Mouse (Mus musculus) CD4-positive, CD25-positive, alpha-beta regulatory T cell, adult 4 months (primary cell): ENCODE measurements around the gene Cd2. TPM values are rescaled to one million over a fixed set of nuclear protein-coding genes. Genes with fewer than 3 reads are reported as not detected.

Experiments used
- ATAC-seq: one replicate; pipeline ENCODE4 v1.8.0; 2017
- polyA plus RNA-seq, 2 experiments: library from polyadenylated mRNA; unstranded; fragments of 100-300 nt; shearing (Covaris generic); gene quantifications; one replicate each; pipeline ENCODE4 v1.2.1; 2017

Gene Cd2
- polyA plus RNA-seq, 2 experiments from 2014 or later, result 1,558 to 1,756 TPM

DNA sequence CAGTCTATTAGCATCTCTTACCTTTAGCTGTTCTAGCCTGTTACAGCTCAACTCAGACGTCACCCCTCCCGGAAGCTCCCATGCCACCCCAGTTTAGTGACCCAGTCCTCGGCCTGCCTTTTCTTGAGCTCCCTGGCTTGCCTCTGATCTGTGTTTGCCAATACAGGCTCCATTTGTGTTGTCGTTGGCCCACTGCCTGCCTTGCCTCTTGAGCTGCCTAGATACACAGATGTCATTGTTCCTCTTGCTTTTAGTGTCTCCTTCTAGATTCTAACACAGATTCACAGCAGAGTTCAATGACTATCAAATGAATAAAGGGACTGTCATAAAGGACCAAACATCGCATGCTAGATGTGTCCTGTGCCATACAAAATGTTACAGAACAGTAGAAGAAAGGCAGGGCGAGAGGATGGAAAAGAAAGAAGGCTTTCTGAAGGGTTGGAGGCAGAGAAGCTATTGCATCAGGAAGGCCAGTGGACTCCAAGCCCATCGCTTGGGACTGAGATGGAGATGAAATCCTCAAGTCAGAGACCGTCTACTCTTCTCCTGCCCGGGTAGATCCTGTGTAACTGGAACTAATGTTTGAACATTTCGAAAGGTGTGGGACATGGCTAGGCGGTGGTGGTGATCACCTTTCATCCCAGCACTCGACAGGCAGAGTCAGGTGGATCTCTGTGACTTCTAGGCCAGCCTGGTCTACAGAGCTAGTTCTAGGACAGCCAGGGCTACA lies 13.5 kb downstream of the Cd2 start:
- peak; percentile 15 for ATAC-seq

DNA sequence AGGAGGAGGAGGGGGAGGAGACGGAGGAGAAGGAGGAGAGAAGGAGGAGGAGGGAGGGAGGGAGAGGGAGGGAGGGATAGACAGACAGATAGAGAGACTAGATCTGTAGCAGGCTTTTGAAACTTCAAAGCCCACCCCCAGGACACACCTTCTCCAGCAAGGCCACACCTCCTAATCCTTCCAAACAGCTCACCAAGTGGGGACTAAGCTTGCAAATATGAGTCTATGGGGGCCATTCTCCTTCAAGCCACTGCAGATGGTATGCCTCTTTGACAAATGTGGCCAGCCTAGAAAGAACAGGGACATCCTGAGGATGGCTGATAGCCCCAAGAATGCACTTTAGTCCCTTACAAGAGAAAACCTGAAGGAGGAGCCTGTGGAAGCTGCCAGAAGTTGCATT lies 15.6 kb downstream of the Cd2 start:
- no peak for ATAC-seq

DNA sequence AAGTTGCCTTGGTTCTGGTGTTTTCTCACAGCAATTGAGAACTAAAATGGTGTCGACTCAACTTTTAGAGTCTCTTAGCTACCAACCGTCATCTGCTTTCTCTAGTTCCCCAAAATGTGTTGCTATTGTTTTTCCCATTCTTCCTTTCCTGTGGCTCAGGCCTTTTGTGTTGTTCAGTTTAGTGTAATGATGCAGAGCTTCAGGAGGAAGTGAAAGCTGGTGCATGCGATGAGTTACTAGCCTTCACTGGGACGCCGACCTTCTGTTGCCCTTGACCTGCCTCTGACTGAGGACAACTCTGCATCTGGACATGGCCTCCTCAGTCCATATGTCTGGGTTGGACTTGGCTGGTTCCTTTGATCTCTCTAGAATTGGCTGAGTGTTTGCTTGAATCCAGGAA lies 16.9 kb downstream of the Cd2 start:
- ATAC-seq, result no peak

DNA sequence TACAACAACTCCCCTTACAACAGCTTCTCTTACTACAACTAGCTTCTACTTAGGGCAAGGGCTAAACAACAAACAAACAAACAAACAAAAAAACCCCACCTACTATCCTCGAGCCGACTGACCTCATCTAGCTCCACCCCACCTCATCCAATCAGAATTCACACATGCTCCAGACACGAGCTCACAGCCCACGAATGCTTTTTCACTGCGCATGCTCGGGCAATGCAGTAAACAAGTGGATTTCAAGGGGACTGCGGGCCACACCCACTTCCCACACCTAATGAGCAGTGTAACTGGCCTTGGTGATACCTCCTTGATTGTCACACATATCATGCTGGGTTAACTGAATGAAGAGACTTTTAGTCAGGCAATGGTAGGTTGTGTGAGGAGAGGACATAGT lies 19.4 kb downstream of the Cd2 start:
- no peak for ATAC-seq

DNA sequence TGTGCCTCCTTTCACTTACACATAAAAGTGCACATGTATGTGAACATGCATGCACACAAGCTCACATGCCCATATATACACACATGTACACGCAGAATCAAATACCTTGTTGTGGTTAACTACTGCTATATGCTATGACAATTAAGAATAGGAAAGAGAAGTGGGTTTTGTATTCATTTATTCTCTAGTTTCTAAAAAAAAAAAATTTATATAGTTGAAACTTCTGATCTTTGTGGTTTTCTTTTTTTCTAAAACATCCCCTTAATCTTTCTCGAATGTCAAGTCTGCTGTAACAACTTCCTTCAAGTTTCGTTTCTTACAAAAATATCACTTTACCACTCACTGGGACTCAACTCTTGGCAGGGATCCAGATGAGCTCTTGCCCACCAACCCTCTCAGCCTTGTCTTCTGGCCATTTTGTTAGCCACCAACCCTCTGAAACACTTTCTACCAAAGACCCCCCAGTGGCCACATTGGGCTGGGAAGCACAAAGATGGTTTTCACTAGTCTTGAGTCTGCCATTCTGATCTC lies 22.1 kb downstream of the Cd2 start:
- ATAC-seq, result peak; percentile 70

DNA sequence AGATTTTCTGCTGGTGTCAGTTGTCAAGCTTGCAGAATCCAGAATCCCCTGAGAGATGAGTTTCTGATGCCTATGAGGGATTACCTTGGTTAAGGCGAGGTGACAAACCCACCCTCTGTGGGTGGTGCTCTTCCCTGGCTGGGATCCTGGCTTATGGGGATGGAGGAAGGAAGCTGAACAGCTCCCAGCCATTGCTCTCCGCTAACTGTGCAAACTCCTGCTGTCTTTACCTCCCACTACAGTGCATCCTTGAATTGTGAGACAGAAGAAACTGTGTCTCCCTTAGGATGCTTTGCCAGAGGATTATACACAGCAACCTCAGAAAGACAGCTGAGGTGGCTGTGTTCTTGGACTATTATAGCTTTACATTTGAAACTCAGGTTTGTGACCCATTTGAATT lies 28.8 kb downstream of the Cd2 start:
- ATAC-seq, result no peak

DNA sequence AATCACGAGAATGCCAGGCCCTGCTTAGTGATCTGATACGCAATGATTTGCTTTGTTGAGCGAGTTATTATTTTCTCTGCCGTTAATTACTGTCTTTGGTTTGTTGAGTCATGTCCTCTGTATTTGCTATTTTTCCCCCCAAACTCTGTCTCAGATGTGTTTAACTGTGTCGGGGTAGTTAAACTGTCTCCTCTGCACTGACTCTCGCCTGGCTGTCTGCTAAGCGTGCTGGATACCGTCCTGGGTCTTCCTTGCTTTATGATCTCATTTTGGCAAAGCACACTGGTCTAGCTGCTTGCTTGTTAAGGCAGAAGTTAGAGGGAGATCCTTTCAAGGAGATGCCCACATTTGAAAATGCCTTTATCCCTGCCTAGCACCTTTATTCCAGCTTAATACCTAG lies 31.6 kb downstream of the Cd2 start:
- no peak for ATAC-seq

DNA sequence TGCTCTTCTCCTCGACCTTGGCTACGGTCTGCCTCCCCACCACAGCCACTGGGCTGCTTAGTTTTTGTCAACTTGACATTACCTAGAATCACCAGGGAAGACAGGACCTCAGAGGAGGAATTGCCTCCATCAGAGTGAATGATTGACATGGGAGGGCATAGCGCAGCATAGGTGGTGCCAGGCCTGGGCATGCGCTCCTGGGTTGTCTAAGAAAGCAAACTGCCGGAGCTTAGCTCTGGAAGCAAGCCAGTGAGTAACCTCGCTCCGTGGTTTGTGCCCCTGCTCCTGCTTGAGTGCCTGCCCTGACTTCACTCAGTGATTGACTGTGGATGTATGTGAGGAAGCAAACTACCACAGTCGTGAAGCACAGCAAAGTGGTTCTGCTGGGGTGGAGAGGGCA lies 35.6 kb downstream of the Cd2 start:
- ATAC-seq, result no peak

DNA sequence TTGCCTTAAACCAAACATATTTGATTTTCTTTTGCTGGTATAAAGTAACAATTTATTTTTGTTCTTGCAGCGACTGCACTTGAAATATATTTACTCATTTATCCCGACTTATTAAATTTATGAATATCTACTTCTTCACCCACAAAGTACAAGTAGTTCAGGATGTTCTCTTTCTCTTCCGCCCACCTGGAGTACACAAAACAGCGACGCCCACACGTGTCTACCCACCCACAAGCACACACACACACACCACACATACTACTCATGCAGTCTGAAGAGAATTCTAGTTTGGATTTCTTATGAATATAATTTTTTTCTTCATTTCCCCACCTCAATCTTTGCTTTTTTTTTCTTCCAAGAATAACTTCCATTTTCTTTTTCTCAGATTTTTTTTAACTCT lies 37.9 kb downstream of the Cd2 start:
- no peak for ATAC-seq

DNA sequence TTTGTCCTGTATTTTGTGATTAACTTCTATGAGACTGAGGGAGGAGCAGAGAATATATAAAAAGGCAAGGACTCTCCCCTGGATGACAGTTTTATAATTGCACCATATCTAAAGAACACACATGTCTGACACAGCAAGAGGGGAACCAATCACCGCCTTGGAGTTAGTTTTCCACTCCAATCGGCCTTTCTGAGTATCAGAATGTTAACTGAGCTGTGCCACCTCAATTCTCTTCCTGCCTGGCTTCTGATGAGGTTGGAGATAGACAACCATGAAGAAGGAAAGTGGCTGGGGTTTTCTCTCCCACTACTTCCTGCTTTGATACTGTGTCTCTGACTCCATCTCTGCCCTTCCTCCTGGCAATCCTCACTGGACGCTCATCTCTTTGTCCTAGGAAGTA lies 42.5 kb downstream of the Cd2 start:
- ATAC-seq, result peak; percentile 77

DNA sequence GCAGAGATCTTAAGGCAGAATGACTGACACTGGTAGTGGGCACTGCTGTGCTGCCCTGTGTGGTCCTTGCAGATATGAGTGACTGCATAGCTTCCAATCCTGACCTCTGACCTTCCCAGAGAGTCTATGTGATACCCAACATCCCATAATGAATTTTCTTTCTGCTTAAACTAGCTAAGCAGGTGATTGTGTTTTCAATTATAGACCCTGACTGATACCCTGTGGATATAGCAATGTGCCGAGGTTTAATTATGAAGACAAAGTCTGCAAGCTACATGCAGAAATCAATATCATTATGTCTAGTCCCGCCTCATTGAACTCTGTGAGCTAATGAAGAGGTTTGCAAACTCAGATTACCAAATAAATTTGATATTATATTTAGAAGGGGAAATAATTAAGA lies 44.7 kb downstream of the Cd2 start:
- ATAC-seq, result no peak

DNA sequence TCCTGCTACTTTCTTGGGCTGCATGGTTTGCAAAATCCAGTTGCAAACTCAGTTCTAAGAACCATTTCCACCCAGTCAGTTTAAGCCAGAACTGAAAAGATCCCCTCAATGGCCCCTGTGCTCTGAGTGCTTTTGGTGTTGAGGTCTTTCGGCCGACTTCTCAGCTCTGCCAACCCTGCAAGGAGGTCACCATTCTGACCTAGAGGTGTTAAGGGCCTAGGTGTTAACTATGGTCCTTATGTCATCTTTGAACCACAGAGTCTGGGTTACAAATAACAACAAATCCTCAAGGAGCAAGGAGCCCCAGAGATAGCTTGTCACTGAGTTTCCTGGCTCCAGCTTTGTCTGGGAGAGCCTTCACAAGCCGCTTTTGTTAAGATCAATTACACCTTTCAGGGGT lies 45.9 kb downstream of the Cd2 start:
- ATAC-seq, result no peak

DNA sequence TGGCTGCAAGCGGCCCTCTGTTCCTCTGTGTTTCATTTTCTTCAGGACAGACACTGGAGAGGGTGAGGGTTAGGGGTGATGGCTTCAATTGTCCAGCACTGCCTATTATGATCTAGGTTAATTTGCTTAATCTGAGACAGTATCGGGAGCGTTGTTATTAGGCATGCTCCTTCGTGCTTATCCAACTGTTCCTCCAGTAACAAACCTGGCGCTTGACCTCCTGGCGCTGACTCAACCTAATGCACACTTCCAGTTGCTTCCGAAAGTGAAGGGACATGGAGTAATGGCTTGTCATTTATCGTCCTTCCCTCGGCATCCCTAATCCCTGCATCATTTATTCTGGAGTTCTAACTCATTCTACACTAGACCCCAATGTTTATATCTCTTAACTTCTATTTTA lies 46.9 kb downstream of the Cd2 start:
- no peak for ATAC-seq

DNA sequence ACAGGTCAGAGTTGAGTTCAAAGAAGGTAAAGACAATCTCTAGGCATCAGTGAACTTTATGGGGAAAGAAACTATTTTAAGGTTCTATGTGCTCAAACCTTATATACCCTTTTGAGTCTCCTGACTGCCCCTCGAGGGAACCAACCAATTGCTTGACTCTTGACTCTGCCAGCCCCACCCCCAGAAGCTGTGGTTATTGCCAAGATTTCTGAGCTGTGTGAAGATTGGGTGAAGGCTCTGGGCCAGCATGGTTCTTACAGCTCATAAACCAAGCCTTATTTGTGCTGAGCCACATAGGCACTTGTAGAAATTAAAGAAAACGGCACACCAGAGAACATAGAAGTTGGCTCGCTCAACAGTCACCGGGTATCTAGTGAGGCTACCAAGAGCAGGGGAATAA lies 48.5 kb downstream of the Cd2 start:
- ATAC-seq, result no peak

DNA sequence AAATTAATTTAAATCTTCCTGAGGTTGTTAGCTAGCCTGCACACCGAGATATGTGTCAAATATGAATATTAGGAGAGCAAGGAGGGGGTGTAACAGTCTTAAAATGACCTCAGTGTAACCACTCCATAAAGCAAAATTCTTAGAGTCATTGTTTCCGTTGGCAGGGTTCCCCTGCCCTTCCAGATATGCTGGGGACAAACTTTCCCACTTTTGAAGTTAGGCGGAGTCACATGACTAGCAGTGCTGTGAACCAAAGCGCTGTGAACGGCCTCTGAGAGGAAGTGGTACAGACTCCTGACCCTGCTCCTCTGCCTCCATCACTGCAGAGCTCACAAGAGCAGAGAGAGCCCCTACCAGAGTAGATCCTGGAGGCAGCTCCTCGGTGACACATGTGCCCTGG lies 49.0 kb downstream of the Cd2 start:
- peak; percentile 32 for ATAC-seq

DNA sequence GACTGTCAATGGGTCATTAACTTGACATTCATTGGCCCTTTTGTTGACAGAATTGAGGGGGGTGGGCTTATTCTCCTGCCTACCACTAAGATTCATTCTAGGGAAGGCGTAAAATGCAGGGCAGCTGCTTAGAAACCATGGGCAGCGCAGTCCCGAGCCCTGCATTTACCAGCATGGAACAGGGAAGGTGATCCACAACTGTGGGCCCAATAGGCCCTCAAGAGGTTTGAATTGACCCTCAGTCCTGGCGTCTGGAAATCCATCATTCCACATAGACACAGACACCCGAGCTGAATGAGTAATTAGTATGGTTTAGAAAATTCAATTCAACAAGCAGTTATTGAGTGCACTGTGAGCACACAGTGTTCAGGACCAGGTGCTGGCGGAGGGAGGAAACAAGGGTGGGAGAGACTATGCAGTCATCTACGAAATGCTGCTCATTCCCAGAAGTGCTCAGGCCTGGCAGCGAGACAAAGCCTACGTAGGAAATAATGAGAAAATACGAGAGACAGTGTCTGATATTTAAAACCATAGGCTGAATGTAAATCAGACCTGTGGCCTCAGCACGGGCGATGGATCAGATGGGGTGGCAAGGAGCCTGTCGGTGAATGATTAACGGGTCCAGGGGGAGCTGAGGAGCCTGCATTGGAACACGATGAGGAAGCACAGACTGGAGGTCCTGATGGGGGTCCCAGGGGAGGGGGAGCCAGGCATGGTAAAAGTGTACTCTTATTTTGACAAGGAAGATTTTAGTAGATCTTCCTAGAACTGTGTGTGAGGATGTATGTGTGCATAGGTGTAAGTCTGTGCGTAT lies 50.5 kb downstream of the Cd2 start:
- no peak for ATAC-seq

DNA sequence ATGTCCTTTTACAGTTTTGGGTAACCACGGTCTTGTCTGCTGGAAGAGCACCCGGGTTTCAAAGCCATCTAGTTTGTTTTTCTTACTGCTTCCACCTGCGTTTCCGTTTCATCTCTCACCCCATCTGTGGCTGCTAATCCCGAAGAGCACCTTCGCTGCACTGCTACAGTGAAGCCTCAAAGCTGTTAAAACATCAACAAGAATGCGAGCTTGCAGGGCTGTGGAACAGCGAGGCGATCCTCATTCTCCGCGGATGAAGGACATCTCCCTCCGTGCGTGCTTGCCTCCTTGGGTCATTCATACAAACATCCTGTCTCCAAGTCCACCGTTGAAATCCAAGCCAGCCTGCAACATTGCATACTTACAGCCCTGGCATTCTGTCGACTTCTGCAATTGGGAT lies 51.5 kb downstream of the Cd2 start:
- ATAC-seq, result peak; percentile 27

DNA sequence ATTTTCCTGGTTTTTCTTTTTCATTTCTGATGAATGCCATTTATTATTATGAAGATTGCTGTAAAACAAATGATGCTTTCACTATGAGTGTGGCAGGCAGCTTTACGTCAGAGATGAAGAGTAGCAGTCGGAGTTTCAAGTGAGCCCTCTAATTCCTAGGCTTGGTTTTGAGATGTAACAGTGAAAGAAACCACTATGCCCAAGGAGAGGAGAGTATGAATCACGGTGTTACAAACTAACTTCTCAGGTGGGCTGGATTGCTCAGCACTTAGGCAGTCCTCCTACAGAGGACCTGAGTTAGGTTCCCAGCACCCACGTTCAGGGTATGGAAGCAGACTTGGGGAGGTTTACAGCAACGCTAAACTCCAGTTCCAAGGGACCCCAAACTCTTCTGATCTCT lies 52.4 kb downstream of the Cd2 start:
- ATAC-seq, result no peak

DNA sequence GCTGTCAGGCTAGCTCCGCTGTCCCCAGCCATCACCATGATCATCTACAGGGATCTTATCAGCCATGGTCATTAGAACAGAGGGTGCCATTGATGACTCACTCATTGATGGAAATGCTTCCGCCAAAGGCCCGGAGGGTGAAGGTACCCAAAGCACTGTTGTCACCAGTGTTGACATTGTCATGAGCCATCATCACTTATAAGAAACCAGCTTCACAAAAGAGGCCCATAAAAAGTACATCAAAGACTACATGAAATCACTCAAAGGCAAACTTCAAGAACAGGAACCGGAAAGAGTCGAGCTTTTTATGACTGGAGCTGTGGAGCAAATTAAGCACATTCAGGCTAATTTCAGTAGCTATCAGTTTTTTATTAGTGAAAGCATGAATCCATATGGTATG lies 54.3 kb downstream of the Cd2 start:
- ATAC-seq, result peak; percentile 74

DNA sequence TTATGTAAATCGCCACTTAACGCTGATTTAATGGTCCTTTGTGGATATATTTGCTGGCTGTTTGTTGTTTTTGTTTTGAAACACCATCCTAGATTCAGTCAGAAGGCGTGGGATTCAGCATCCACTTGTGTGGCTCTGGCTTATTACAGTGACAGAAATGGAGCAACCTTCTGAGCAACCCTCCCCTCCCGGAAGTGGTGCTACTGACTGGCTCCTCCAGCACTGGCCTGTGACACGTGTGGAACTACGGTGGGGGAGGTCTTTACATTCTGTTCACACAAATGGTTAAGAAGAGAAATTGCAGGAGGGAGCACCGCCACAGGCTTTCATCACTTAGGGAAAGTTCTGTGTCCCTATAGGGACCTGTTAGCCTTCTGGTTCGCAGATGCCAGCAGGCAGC lies 55.2 kb downstream of the Cd2 start:
- ATAC-seq, result peak; percentile 27

DNA sequence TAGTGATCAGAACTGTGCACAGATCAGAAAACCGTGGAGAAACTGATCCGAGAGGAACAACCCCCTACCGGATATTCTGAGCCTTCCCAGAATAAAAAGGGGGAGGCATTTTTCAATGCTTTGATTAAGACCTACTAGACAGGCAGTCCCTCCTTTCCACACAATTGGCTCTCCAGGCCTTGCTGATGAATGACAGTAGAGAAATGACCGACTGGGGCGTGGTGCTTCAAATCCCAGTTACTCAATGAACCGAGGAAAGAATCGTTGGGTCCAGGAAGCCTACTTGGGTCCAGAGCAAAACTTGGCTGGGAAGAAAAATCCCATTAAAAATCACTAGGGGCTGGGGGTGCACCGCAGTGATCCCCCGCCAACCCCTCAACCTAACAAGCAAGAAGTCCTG lies 57.5 kb downstream of the Cd2 start:
- ATAC-seq, result no peak

DNA sequence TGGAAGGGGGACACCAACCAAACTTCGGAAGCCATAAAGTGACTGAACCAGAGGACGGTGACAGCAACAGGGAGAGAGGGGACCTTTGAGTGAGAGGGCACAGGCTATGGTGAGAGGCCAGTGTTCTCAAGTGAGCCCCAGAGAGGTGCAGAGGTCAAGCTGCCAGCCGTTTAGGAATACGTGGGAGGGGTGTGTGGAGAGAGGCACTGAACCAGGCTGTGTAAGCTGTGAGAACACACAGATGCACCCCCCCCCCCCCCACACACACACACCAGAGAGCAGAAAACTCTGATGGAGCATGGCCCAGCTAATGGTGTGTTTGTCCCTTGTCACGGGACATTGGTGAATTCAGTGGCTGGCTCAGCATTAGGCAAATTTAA lies 58.2 kb downstream of the Cd2 start:
- ATAC-seq, result no peak

DNA sequence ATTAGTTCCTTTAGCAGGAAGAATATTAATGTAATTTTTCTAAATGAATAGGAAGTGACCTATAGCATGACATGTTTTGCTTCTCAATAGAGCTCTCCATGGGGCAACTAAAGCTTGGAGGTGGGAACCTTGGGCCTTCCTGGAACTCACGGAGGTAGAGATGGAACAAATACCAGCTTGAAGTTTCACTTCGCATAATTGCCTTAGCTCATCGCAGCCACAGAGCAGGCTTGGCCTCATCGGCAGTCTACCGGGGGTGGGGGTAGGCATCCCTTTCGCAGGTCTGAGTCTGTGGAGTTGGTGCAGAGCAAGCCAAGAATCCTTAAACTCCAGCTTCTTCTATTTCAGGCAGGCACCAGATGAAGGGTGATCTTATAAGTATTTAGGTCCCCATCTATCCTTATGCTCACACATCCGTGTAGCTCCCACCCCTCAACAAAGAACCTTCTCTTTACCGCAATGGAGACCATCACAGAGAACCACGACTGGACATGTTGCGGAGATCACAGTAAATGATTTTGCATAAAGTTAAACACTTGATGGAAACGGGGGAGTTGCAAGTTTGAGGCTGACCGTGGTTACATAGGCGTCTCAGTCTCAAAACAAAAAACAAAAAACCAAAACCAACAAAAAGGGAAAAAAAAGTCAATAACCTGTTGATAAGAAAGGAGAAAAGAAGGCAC lies 58.7 kb downstream of the Cd2 start:
- ATAC-seq, result peak; percentile 58

DNA sequence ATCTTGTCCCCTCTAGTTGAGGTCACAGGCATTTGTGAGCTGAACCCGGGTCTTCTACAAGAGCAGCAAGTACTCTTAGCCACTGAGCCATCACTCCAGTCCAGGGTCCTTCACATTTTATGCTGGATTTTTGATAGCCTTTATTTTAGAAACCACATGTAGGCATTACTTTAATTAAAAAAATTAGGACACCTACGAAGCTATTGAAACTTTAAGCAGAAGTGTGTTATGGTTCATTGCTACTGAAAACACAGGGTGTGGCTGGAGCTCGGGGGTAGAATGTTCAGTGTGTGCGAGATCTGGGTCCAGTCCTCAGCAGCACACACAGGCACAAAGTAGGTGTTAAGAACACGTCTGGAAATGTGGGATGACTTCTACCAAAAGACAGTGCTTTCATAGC lies 59.7 kb downstream of the Cd2 start:
- no peak for ATAC-seq
